Mouse (Mus musculus) v-Abl transformed pro-B cells (cell line): ENCODE measurements around the gene Gm21974.
"Not testable (repeated sequence)": the region's sequence is repeated elsewhere in the genome, so short reads cannot be mapped to it uniquely, and the experiment has no call there.

ENCODE experiments used
- in situ Hi-C, 2 experiments: fragments of 400-800 bp; cut with MboI; formaldehyde crosslinking; loops; one replicate each; pipeline ENCODE4 v1.15.1; 2025; ENCODE audit not compliant: unreplicated experiment in 2 of 2

Gm21974 gene

DNA sequence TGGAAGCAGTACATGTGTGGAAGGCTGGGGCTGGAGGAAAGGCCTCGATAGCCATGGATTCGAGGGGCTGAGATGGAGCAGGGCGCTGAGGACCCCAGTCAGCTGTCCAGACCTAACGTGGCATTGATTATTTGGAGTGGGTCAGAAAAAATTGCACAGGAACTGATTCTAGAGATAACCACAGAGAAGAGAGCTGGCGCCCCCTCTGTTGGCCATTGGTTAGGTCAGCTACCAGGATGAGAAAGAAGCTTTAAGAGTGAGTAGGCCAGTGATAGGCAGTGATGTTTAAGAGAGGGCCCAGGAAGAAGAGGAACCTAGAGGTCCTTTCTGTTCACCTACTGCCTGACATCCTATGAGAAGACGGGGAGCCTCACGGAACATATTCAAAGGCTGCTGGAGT, 24.0 kb upstream of the Gm21974 start:
- in situ Hi-C loops: no loop called here

GRCm38 (mm10) chr7:127918203-127918602, 22.9 kb upstream of the Gm21974 start:
- in situ Hi-C loops: no loop called here

- in situ Hi-C loops: no loop called here
Observed at GRCm38 (mm10) chr7:127915293-127915692, 20.0 kb upstream of the Gm21974 start.

- in situ Hi-C loops: no loop called here
Observed at GRCm38 (mm10) chr7:127912938-127913337, 17.7 kb upstream of the Gm21974 start.

DNA sequence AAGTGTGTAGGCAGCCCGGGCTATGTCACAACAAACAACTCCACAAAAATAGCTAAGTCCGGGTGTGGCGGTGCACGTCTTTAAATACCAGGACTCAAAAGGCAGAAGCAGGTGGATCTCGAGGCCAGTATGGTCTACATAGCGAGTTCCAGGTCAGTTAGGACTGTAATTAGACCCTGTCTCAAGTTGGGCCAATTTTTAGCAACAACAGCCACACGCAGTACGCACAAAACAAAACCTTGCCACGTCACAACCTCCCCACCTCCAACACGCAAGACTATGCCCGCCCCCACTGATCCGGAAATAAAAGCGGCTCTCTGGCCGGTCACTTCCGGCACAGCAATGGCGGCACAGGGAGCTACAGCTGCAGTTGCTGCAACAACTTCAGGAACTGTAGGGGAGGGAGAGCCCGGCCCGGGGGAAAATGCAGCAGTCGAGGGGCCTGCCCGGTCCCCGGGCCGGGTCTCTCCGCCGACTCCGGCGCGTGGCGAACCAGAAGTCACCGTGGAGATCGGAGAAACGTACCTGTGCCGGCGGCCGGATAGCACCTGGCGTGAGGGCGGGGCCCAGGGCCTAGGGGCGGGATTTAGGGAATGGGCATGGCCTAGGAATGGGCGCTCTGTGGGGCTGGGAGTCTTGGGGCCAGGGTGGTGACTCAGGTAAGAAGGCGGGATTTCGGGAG, 17.1 kb upstream of the Gm21974 start, which contains the start of gene Kat8:
TSS of gene Kat8 (plus strand) at position 327 of the 682 bp plus-strand sequence.
- in situ Hi-C loops: no loop called here

- in situ Hi-C loops: no loop called here
Observed at GRCm38 (mm10) chr7:127908656-127909055, 13.4 kb upstream of the Gm21974 start.

GRCm38 (mm10) chr7:127907939-127908338, 12.7 kb upstream of the Gm21974 start:
- in situ Hi-C loops: no loop called here

GRCm38 (mm10) chr7:127903971-127904796, 8.9 kb upstream of the Gm21974 start, which contains the start of gene Bckdk:
TSS of gene Bckdk (plus strand) at chr7:127904082.
- in situ Hi-C loops: no loop called here

GRCm38 (mm10) chr7:127901772-127902171, 6.5 kb upstream of the Gm21974 start:
- in situ Hi-C loops: no loop called here

DNA sequence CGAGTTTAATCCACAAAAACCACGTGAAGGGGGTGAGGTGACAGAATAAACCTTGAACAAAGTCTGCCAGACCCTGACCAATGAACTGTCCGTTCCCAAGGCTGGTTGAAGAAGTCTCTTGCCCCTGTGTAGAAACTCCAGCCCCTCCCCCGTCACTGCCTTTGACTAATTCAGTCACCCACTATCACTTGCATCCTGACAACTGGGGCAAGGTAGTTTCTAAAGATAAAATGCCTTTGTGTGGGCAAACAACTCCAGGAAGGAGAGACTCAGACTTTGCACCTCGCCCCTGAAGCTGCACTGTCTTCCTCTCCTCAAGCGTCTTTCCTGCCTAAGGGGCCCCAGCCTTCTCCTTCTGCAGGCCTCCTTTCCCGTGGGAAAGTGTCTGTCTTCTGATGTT, 4.7 kb upstream of the Gm21974 start:
- in situ Hi-C loops: no loop called here

GRCm38 (mm10) chr7:127898179-127898956, 3.1 kb upstream of the Gm21974 start:
- in situ Hi-C loops: no loop called here

DNA sequence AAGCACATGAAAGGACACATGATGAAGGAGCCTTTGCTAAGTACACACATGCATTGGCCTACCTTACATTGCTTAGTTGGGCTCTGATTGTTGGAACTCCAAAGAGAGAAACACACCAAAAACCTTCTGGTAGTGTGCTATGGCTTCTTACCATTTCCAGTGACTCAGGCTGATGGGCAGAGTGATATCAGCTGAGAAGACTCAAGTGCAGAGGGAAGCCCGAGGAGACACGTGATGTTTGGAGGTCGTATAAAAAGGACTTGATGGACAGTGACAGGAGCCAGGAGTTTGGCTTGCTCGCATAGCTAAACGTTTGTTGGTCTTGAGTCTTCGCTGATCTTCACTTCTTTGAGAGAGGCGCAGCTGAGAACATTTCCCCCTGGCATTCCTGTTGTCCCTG, 2.3 kb upstream of the Gm21974 start:
- in situ Hi-C loops: no loop called here

- in situ Hi-C loops: no loop called here
Observed at GRCm38 (mm10) chr7:127896384-127896783, 1.1 kb upstream of the Gm21974 start.

GRCm38 (mm10) chr7:127895891-127896290, 637 bp upstream of the Gm21974 start:
- in situ Hi-C loops: not testable (repeated sequence)

GRCm38 (mm10) chr7:127894480-127894879, 774 bp downstream of the Gm21974 start:
- in situ Hi-C loops: no loop called here

DNA sequence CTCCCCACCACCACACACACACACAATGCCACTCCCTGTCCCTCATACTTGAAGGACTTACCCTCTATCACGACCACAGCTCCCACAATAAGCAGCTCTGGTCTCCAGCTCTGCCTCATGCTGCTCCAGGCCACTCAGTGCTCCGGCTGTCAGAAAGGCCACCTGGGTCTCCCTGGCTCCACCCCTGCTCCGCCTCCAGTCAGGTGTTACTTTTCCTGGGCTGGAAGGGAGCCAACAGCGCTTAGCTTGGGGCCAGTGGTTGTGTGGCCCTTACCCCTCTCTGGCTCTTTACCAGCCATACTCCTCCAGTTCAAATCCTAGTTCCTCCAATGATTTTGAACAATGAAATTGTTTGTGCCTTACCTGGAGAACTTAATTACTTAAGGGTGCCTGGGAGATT, 4.5 kb downstream of the Gm21974 start, which contains the start of gene Prss53:
TSS of gene Prss53 (minus strand) at position 173 of the 400 bp plus-strand sequence.
- in situ Hi-C loops: no loop called here

- in situ Hi-C loops: no loop called here
Observed at GRCm38 (mm10) chr7:127888821-127889220, 6.4 kb downstream of the Gm21974 start.

DNA sequence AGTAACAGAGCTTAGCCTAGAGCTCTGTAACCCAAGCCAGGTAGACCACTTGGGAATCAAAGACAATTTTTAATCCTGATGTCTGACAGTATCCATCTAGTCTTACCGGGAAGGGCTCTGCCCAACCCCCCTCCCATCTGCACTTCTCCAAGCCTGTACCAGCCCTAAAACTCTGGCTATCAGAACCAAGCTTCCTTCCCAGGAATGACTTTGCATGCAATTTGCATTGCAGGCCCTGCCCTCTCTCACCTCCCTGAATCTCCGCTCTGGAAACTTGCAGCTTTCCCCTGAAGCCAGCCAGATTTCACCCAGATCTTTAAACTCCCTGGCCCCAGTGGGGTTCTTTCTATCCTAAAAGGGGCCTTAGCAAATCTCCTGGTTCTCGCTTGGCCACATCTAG, 7.5 kb downstream of the Gm21974 start:
- in situ Hi-C loops: no loop called here

DNA sequence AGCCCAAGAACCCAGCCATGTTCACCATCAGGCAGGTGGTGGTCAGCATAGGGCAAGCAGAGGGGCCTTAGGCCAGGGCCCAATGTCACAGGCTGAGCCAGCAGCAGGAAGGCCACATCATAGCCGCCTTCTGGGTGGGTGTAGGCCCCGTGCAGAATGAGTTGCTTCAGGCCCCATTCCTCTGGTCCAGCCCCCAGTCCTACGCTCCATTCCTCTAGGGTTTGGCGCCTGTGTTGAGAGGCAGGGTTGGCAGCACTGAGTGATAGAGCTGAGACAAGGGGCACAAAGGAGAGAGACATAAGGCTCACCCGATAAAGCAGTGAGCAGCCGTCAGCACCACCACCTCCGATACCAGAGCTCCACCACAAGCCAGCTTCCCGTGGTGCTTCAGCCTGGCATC, 8.1 kb downstream of the Gm21974 start:
- in situ Hi-C loops: no loop called here

- in situ Hi-C loops: no loop called here
Observed at GRCm38 (mm10) chr7:127886551-127886950, 8.7 kb downstream of the Gm21974 start.

- in situ Hi-C loops: no loop called here
Observed at GRCm38 (mm10) chr7:127885951-127886350, 9.3 kb downstream of the Gm21974 start.
